Mouse (Mus musculus) embryonic fibroblast, embryonic 13.5 days (primary cell): ENCODE results near the gene Rapgef4.

ENCODE experiments used
- CTCF ChIP-seq: IDR thresholded peaks from 2 replicates; pipeline ENCODE4 v1.5.1; 2011; ENCODE audit warnings: mild to moderate bottlenecking, control low read depth, low read length, moderate library complexity, borderline replicate concordance; ENCODE audit not compliant: insufficient read depth
- POLR2A ChIP-seq: IDR thresholded peaks from 2 replicates; pipeline ENCODE4 v1.6.1; 2011; ENCODE audit warnings: low read depth, mild to moderate bottlenecking, control low read depth, low read length, moderate library complexity

- TF ChIP-seq POLR2A: no peak
- no peak for TF ChIP-seq CTCF
Observed at GRCm38 (mm10) chr2:72021440-72021839, 40.4 kb downstream of the Rapgef4 start.
